Mouse (Mus musculus): ENCODE data around the gene Btf3l4. TPM values are rescaled to one million over a fixed set of nuclear protein-coding genes. Genes with fewer than 3 reads are reported as not detected.
A peak's percentile ranks its signal among the peaks of the same experiment; 100 is the strongest.

Gene Btf3l4
- total RNA-seq, 2 experiments from 2014 or later, result 85.6 to 91.5 TPM

DNA sequence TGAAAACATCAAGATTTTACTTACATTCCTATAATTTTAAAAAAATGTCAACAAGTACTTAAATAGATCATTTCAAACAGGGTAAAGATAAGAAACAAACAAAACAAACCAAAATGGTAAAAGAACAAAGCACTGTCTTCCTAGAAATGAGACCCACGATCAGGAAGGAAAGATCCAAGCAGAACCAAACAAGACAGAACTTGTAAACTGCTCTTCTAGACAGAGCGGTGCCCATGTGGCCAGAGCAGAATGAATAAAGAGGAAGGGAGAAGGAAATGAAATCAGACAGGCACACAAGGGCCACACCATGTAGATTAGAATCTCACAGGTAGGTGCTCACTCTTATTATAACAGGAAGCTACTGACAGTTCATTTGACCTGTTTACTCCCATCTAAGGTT, 6.8 kb downstream of the Btf3l4 start:
- no peak for DNase-seq (ENCODE audit: low spot score in 2 of 2)

GRCm38 (mm10) chr4:108826096-108826495, 7.3 kb downstream of the Btf3l4 start:
- no peak for DNase-seq (ENCODE audit: low spot score in 2 of 2)

GRCm38 (mm10) chr4:108825677-108826076, 7.7 kb downstream of the Btf3l4 start:
- DNase-seq (ENCODE audit: low spot score in 2 of 2), result no peak

DNA sequence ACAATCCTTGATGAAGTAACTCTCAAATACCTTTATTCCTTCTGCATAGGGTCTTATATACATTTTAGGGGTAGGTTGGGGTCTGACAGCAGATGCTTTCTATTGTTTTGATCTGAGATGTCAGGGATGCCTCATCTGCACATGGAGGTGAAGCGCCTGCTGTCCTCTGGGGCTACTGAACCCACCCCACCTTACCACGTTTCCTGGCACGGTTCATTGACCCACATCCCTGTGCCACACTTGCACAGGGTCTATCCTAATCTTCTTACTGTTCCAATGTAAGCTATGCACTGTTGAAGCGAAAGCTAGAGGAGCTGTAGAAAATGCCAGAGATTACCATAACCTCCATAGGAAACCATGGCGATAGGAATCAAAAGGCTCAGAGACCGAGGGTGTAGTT, 21.9 kb downstream of the Btf3l4 start:
- no peak for DNase-seq (ENCODE audit: low spot score in 2 of 2)

DNA sequence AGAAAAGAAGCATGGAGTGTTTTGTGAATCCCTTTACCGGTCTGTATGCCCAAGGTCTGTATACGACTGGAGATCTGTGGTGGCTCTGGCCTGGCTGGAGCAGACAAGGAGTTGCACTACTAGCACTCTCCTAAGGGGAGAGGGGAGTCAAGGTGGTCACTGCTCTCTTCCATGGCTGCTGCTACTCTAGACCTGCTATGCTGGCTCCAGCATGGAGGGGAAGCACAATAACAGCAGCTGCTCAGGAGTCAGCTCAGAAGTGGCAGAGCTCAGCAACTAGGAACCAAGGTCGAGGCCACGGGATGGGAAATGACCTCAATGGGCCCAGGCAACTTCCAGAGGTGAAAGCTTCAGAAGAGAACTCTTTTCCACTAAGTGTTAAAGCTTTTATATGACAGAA, 22.3 kb downstream of the Btf3l4 start:
- no peak for DNase-seq (ENCODE audit: low spot score in 2 of 2)

DNA sequence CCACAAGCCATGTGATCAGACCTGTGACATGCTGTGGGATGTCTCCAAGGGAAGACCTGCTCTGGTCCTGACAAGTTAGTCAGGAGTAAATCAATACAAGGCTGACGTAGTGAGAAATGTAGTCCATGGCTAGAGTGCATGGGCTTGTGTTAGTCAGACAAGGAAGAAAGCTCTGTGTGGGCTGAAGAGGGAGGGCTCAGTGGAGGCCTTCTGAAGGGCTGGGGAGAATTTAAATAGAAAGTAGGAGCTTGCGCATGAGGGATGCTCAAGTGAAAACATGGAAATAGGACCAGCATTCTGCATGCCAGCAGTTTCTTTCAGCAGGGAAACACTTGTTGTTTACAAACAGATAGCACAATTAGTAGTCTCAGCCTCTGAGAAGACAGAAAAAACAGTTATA, 29.9 kb downstream of the Btf3l4 start:
- no peak for DNase-seq (ENCODE audit: low spot score in 2 of 2)

DNA sequence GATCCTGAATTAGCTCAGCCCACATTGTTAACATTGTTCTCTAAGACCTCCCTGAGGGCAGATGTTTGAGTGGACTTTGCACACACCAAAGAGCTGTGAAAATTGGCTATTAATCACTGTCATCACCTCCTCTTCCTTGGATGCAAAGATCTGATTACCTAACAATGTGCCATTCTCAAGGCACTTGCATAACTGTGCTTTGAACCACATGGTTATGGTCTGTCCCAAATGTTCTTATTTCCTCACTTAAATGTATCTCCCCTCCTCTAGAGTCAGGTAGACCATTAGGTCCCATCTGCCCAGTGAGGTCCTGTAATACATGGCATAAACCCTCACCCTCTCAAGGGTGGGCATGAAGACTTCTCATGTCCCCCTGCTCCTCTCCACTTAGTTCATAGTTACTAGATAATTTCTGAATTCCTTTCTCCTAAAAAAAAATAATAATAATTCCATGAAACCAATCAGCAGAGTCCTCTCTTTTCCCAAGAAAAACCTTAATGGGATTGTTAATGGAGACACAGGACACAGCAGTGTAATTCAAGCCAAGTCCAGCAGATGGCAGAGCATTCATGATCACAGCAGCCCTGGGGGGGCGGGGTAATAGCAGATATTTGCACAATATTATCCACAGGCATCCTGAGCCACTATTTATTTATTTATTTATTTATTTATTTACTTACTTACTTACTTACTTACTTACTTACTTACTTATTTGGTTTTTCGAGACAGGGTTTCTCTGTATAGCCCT, 35.2 kb downstream of the Btf3l4 start:
- peak; percentile 65 to 76 for DNase-seq (ENCODE audit: low spot score in 2 of 2)

DNA sequence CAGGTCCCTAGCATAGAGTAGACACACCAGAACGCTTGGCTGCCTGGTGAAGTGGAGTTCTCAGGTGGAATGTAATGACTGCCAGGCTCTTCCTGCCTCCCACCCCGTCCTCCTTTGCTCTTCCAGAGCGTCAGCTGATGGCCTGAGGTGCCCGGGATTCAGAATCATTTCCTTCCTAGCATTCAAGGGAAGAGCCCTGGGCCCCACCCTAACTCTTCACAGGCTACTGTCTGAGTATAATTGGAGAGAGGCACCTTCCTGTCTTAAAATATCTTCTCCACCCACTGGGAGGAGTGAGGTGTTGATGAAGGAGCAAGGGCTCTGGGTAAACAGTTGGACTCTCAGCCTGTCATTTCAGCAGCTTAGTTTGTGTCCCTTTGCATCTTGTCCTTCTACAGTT, 36.7 kb downstream of the Btf3l4 start:
- no peak for DNase-seq (ENCODE audit: low spot score in 2 of 2)

GRCm38 (mm10) chr4:108793941-108794340, 39.5 kb downstream of the Btf3l4 start:
- DNase-seq (ENCODE audit: low spot score in 2 of 2), result no peak

GRCm38 (mm10) chr4:108790507-108790906, 42.9 kb downstream of the Btf3l4 start:
- DNase-seq (ENCODE audit: low spot score in 2 of 2), result no peak

DNA sequence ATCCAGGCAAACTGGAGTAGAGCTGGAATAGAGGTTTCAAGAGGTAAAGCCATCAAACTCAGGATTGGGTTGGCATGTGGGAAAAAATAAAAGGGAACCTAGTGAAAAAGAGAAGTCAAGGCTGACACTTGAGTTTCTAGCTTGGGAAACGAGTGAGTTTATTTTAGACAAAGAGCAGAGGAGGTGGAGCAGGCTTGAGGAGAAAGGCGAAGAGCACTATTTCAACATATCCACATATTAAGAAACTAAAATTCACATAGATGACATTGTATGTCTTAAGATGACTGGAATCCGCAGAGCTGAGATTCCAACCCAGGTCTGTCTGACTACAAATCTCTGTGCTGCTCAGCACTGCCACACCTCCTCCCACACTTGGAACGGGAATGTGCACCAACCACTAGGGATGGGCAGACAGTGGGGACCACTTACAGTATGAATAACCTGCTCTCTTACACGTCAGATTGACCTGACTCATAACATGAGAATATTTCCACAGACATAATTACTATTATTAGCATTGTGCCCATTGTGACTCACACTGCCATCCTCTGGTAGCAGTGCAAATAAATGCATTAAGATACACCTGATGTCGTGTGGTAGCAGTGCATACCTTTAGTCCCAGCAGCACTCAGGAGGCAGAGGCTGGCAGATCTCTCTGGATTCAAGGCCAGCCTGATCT, 44.0 kb downstream of the Btf3l4 start:
- DNase-seq (ENCODE audit: low spot score in 2 of 2), result no peak

DNA sequence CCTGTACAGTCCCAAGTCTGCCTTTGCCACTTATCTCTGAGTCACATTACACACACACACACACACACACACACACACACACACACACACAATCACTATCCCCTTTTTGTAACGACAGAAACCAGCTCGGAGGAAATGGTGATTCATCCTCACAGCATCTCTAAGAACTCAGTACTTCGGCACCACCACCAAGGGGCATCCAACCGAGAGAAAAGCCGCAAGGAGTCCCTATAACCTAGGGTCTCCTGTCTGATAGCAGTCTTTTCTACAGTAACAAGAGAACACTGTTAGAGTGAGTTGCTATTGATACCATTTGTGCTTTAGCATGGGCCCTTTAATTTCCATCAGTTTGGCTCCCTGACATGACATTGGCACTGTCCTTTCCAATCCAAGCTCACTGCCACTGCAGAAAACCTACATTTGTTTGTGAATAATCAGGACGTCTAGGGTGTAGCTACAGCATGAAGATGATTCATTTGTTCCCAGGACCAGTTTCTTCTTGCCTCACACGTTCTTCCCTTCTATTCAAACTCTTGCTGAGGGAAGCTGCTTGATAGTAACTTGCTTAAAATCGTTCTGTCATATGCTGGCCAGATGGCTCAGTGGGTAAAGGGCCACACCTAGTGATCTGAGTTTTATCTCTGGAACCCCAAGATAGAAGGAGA, 50.9 kb downstream of the Btf3l4 start:
- peak; percentile 45 to 46 for DNase-seq (ENCODE audit: low spot score in 2 of 2)

- DNase-seq (ENCODE audit: low spot score in 2 of 2), result peak in 1 of 2 experiments; percentile 7
Measured at GRCm38 (mm10) chr4:108781596-108781995, 51.8 kb downstream of the Btf3l4 start.

- no peak for DNase-seq (ENCODE audit: low spot score in 2 of 2)
Measured at GRCm38 (mm10) chr4:108780864-108781205, 52.6 kb downstream of the Btf3l4 start.

- DNase-seq (ENCODE audit: low spot score in 2 of 2), result peak; percentile 68 to 86
Measured at GRCm38 (mm10) chr4:108780057-108780863, 53.2 kb downstream of the Btf3l4 start, which contains the start of gene Zfyve9. Zfyve9 (minus strand) TSS chr4:108780798.

GRCm38 (mm10) chr4:108779763-108780056, 53.7 kb downstream of the Btf3l4 start:
- no peak for DNase-seq (ENCODE audit: low spot score in 2 of 2)

DNA sequence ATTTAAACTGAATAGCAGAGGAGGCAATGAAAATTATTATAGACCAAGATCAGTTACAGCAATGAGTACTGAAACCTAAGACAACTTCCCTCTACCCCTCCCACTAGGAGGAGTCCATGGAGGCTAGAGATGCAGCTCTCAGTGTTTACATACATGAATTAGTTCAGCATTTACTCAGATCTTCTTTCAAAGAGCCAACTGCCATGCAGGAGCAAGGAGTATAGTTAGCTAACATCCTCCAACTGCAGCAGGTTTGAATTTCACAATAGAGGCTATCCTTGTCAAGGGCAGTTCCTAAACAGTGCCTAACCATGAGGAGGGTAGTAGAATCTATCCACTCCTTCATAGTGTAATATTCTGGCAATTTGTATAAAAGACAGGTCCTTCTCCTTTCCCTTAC, 64.9 kb downstream of the Btf3l4 start:
- no peak for DNase-seq (ENCODE audit: low spot score in 2 of 2)

Measured in left cerebral cortex, adult 18-20 months (tissue).